Mouse (Mus musculus): ENCODE data around the gene Gna13. TPM values are rescaled to one million over a fixed set of nuclear protein-coding genes. Genes with fewer than 3 reads are reported as not detected.

The Gna13 gene
- polyA plus RNA-seq, 1 experiment, result 22.0 TPM

GRCm38 (mm10) chr11:109394758-109395157 lies 32.1 kb downstream of the Gna13 start:
- peaks cover 23% of the 10 kb centered on the region for H3K36me3 ChIP-seq (ENCODE audit: control insufficient read depth, insufficient read depth, low read length)
- TF ChIP-seq CTCF (IDR thresholded peaks at IDR 0.05; ENCODE audit: extremely low read depth, insufficient read depth, insufficient read length, insufficient replicate concordance), result no peak
- TF ChIP-seq POLR2A (IDR thresholded peaks at IDR 0.05; ENCODE audit: low read depth, low read length), result no peak
- WGBS, result 88% methylated on average over 9 of the region's 9 CpGs
- no peak overlapping the region for H3K4me3 ChIP-seq (ENCODE audit: extremely low read depth, insufficient read depth, insufficient read length)
- no peaks in the 10 kb centered on the region for H3K27me3 ChIP-seq (ENCODE audit: control insufficient read depth, insufficient read depth, low read length)
- no peak for DNase-seq (ENCODE audit: low read depth in 1 of 2, low spot score in 2 of 2)
- H3K4me1 ChIP-seq (ENCODE audit: control insufficient read depth, insufficient read depth, insufficient read length), result no peaks in the 10 kb centered on the region
- H3K27ac ChIP-seq (ENCODE audit: insufficient read depth, low read length), result no peak overlapping the region

GRCm38 (mm10) chr11:109395291-109395690 lies 32.7 kb downstream of the Gna13 start:
- no peak for DNase-seq (ENCODE audit: low read depth in 1 of 2, low spot score in 2 of 2)
- TF ChIP-seq CTCF (IDR thresholded peaks at IDR 0.05; ENCODE audit: extremely low read depth, insufficient read depth, insufficient read length, insufficient replicate concordance) (no peak), POLR2A (IDR thresholded peaks at IDR 0.05; ENCODE audit: low read depth, low read length) (no peak)
- WGBS, result 91% methylated on average over 9 of the region's 9 CpGs
- peaks cover 23% of the 10 kb centered on the region for H3K36me3 ChIP-seq (ENCODE audit: control insufficient read depth, insufficient read depth, low read length)
- no peaks in the 10 kb centered on the region for H3K27me3 ChIP-seq (ENCODE audit: control insufficient read depth, insufficient read depth, low read length)
- H3K4me1 ChIP-seq (ENCODE audit: control insufficient read depth, insufficient read depth, insufficient read length), result no peaks in the 10 kb centered on the region
- H3K27ac ChIP-seq (ENCODE audit: insufficient read depth, low read length), result no peak overlapping the region
- no peak overlapping the region for H3K4me3 ChIP-seq (ENCODE audit: extremely low read depth, insufficient read depth, insufficient read length)

GRCm38 (mm10) chr11:109406431-109406830 lies 43.8 kb downstream of the Gna13 start:
- H3K4me3 ChIP-seq (ENCODE audit: extremely low read depth, insufficient read depth, insufficient read length), result no peak overlapping the region
- 92% methylated on average over 5 of the region's 5 CpGs for WGBS
- TF ChIP-seq POLR2A (IDR thresholded peaks at IDR 0.05; ENCODE audit: low read depth, low read length), result no peak

GRCm38 (mm10) chr11:109410197-109410980 lies 47.8 kb downstream of the Gna13 start:
- no peak overlapping the region for H3K27ac ChIP-seq (ENCODE audit: insufficient read depth, low read length)
- no peak overlapping the region for H3K4me3 ChIP-seq (ENCODE audit: extremely low read depth, insufficient read depth, insufficient read length)
- H3K36me3 ChIP-seq (ENCODE audit: control insufficient read depth, insufficient read depth, low read length), result no peaks in the 10 kb centered on the region
- WGBS, result 85% methylated on average over 15 of the region's 15 CpGs
- no peak for DNase-seq (ENCODE audit: low read depth in 1 of 2, low spot score in 2 of 2)
- no peaks in the 10 kb centered on the region for H3K4me1 ChIP-seq (ENCODE audit: control insufficient read depth, insufficient read depth, insufficient read length)
- H3K27me3 ChIP-seq (ENCODE audit: control insufficient read depth, insufficient read depth, low read length), result no peaks in the 10 kb centered on the region
- TF ChIP-seq POLR2A (IDR thresholded peaks at IDR 0.05; ENCODE audit: low read depth, low read length) (no peak), CTCF (IDR thresholded peaks at IDR 0.05; ENCODE audit: extremely low read depth, insufficient read depth, insufficient read length, insufficient replicate concordance) (no peak)

More at GRCm38 (mm10) chr11:109406431-109406830, 43.8 kb downstream of the Gna13 start:
- Histone ChIP-seq H3K36me3 (ENCODE audit: control insufficient read depth, insufficient read depth, low read length) (no peaks in the 10 kb centered on the region), H3K27me3 (ENCODE audit: control insufficient read depth, insufficient read depth, low read length) (no peaks in the 10 kb centered on the region), H3K4me1 (ENCODE audit: control insufficient read depth, insufficient read depth, insufficient read length) (no peaks in the 10 kb centered on the region), H3K27ac (ENCODE audit: insufficient read depth, low read length) (no peak overlapping the region)
- DNase-seq (ENCODE audit: low read depth in 1 of 2, low spot score in 2 of 2), result no peak

- no peak within 1 kb of the TSS for H3K4me3 ChIP-seq (ENCODE audit: extremely low read depth, insufficient read depth, insufficient read length)
- DNase-seq (ENCODE audit: low read depth in 1 of 2, low spot score in 2 of 2), result no peak
- H3K36me3 ChIP-seq (ENCODE audit: control insufficient read depth, insufficient read depth, low read length), result no peaks in the 10 kb centered on the region
- no peak within 1 kb of the TSS for H3K27ac ChIP-seq (ENCODE audit: insufficient read depth, low read length)
- peaks cover 3% of the 10 kb centered on the region; the same call in 1 of the 2 replicates for H3K4me1 ChIP-seq (ENCODE audit: control insufficient read depth, insufficient read depth, insufficient read length)
- 89% methylated on average over 6 of the region's 6 CpGs for whole genome bisulfite sequencing
- H3K27me3 ChIP-seq (ENCODE audit: control insufficient read depth, insufficient read depth, low read length), result no peaks in the 10 kb centered on the region
- no peak for TF ChIP-seq CTCF (IDR thresholded peaks at IDR 0.05; ENCODE audit: extremely low read depth, insufficient read depth, insufficient read length, insufficient replicate concordance)
These were observed 51.0 kb downstream of the Gna13 start, which contains the start of gene 9930022D16Rik for GRCm38 (mm10) chr11:109413617-109414016. Gene 9930022D16Rik, plus strand, starts transcription at chr11:109413917.

- Histone ChIP-seq H3K4me1 (ENCODE audit: control insufficient read depth, insufficient read depth, insufficient read length) (peaks cover 3% of the 10 kb centered on the region; the same call in 1 of the 2 replicates), H3K27ac (ENCODE audit: insufficient read depth, low read length) (no peak overlapping the region), H3K27me3 (ENCODE audit: control insufficient read depth, insufficient read depth, low read length) (no peaks in the 10 kb centered on the region), H3K4me3 (ENCODE audit: extremely low read depth, insufficient read depth, insufficient read length) (no peak overlapping the region), H3K36me3 (ENCODE audit: control insufficient read depth, insufficient read depth, low read length) (no peaks in the 10 kb centered on the region)
- WGBS, result 83% methylated on average over 5 of the region's 5 CpGs
- TF ChIP-seq POLR2A (IDR thresholded peaks at IDR 0.05; ENCODE audit: low read depth, low read length), result no peak
- no peak for TF ChIP-seq CTCF (IDR thresholded peaks at IDR 0.05; ENCODE audit: extremely low read depth, insufficient read depth, insufficient read length, insufficient replicate concordance)
- DNase-seq (ENCODE audit: low read depth in 1 of 2, low spot score in 2 of 2), result no peak
These were observed 52.2 kb downstream of the Gna13 start for GRCm38 (mm10) chr11:109414802-109415201.

Data from spleen, adult 2 months (tissue).